Comparison of ENCODE assay signal across 25 mouse cellular contexts in the genomic region with DNA sequence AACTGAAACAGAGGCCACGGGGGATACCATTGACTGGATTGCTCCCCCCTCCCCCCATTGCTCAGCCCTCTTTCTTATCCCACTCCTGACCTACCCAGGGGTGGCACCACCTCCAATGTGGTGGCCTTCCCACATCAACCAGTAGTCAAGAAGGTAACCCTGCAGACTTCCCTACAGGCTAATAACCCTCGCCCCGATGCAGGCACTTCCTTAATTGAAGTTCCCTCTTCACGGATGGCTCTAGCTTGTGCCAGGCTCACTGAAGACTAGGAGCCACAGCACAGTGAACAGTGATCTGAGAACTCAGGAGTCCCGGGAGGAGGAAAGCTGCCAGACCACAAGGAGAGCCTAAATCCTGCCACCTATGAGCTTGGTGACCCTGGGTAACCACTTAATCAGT. TPM values are rescaled to one million over a fixed set of nuclear protein-coding genes. Genes with fewer than 3 reads are reported as not detected.
DNase-seq lines count a peak whose midpoint lies in the region; ATAC-seq and TF ChIP-seq lines count a peak whose summit lies in the region.
"Had no signal": no experiment of that assay in that cellular context is flagged by ENCODE, and none has a peak within 500 bp of the region (broad histone marks: within the 10 kb centered on the region; RNA-seq: fewer than 3 reads in every experiment).

No protein-coding gene starts in this region.

- no peak overlapping the region for H3K4me2 ChIP-seq in forebrain, embryonic 12.5 days
- H3K4me2 ChIP-seq: embryonic facial prominence, embryonic 12.5 days; embryonic facial prominence, embryonic 15.5 days; forebrain, embryonic 15.5 days; heart, embryonic 13.5 days; hindbrain, embryonic 13.5 days had no signal

- no peaks in the 10 kb centered on the region for H3K36me3 ChIP-seq in forebrain, embryonic 12.5 days (replicated peaks)
- H3K36me3 ChIP-seq: embryonic facial prominence, embryonic 12.5 days; embryonic facial prominence, embryonic 15.5 days; forebrain, embryonic 15.5 days; heart, embryonic 10.5 days; heart, embryonic 13.5 days; hindbrain, embryonic 10.5 days; hindbrain, embryonic 13.5 days had no signal

- peaks cover 56% of the 10 kb centered on the region for H3K4me1 ChIP-seq in cerebellum, adult 2 months (ENCODE audit: control insufficient read depth, insufficient read depth, low read length)
- no peaks in the 10 kb centered on the region for H3K4me1 ChIP-seq in forebrain, embryonic 12.5 days
- H3K4me1 ChIP-seq: embryonic facial prominence, embryonic 12.5 days; embryonic facial prominence, embryonic 15.5 days; forebrain, embryonic 15.5 days; heart, embryonic 10.5 days; heart, embryonic 13.5 days; hindbrain, embryonic 10.5 days had no signal

- H3K27me3 ChIP-seq in cerebellum, adult 2 months (ENCODE audit: control insufficient read depth, insufficient read depth, low read length) = no peaks in the 10 kb centered on the region
- H3K27me3 ChIP-seq in forebrain, embryonic 12.5 days = no peaks in the 10 kb centered on the region
- H3K27me3 ChIP-seq: embryonic facial prominence, embryonic 12.5 days; embryonic facial prominence, embryonic 15.5 days; forebrain, embryonic 15.5 days; hindbrain, embryonic 13.5 days had no signal

- no peaks in the 10 kb centered on the region for H3K9me3 ChIP-seq in forebrain, embryonic 12.5 days
- H3K9me3 ChIP-seq: embryonic facial prominence, embryonic 12.5 days; embryonic facial prominence, embryonic 15.5 days; forebrain, embryonic 15.5 days; heart, embryonic 10.5 days; heart, embryonic 13.5 days; hindbrain, embryonic 10.5 days; hindbrain, embryonic 13.5 days had no signal

- H3K4me3 ChIP-seq in cerebellum, adult 2 months (replicated peaks; ENCODE audit: insufficient read depth, low read depth, low read length) = no peak overlapping the region
- H3K4me3 ChIP-seq in forebrain, embryonic 12.5 days (replicated peaks) = no peak overlapping the region
- H3K4me3 ChIP-seq: embryonic facial prominence, embryonic 12.5 days; embryonic facial prominence, embryonic 15.5 days; forebrain, embryonic 15.5 days; heart, adult 2 months; heart, embryonic 10.5 days; heart, embryonic 13.5 days; hindbrain, embryonic 10.5 days; hindbrain, embryonic 13.5 days had no signal

- no peak for TF ChIP-seq POLR2A in cerebellum, adult 2 months (IDR thresholded peaks at IDR 0.05; ENCODE audit: borderline replicate concordance, insufficient read depth, low read length)

- peak; percentile 36 to 44 for DNase-seq in cerebellum, adult 2 months
- DNase-seq in cerebellum, postnatal 25 days = no peak
- no peak for DNase-seq in spleen, postnatal 14 days (ENCODE audit: low spot score in 2 of 2)
- no peak for DNase-seq in neural tube, embryonic 10.5 days (ENCODE audit: extremely low spot score, low spot score)
- DNase-seq: adrenal gland, adult 8-10 months; adrenal gland, postnatal 25 days; cerebellum, adult 11-12 months; cerebellum, adult 9-11 months; gastrocnemius, postnatal 25 days; heart, adult 2 months; heart, postnatal 14 days had no signal

- no peak overlapping the region for H3K9ac ChIP-seq in forebrain, embryonic 12.5 days
- H3K9ac ChIP-seq: embryonic facial prominence, embryonic 12.5 days; embryonic facial prominence, embryonic 15.5 days; forebrain, embryonic 15.5 days; heart, embryonic 13.5 days; hindbrain, embryonic 13.5 days had no signal

- peak; percentile 65; the same call in 1 of the 2 replicates for ATAC-seq in common myeloid progenitor, adult 5-6 weeks (replicated peaks; ENCODE audit: low read depth, poor library complexity, severe bottlenecking)
- ATAC-seq in megakaryocyte, adult 5-6 weeks (ENCODE audit: poor library complexity, severe bottlenecking) = peak; percentile 40
- ATAC-seq in forebrain, embryonic 12.5 days (ENCODE audit: low FRiP score) = no peak
- ATAC-seq: forebrain, embryonic 15.5 days; hindbrain, embryonic 16.5 days; intestine, embryonic 16.5 days had no signal

- WGBS in cerebellum, adult 2 months = 32% methylated on average over 5 of the region's 5 CpGs
- WGBS in forebrain, embryonic 12.5 days = 75% methylated on average over 5 of the region's 5 CpGs

- H3K27ac ChIP-seq in cerebellum, adult 2 months (ENCODE audit: insufficient read depth, low read length) = peak overlapping the region; percentile 78
- H3K27ac ChIP-seq in forebrain, embryonic 12.5 days = no peak overlapping the region
- H3K27ac ChIP-seq: embryonic facial prominence, embryonic 12.5 days; embryonic facial prominence, embryonic 15.5 days; forebrain, embryonic 15.5 days; heart, adult 2 months; heart, embryonic 10.5 days; heart, embryonic 13.5 days; hindbrain, embryonic 10.5 days; hindbrain, embryonic 13.5 days had no signal

- no peak for TF ChIP-seq CTCF in cerebellum, adult 2 months (IDR thresholded peaks at IDR 0.05; ENCODE audit: borderline replicate concordance, insufficient read depth, low read depth, low read length)

RNA-seq across cellular contexts. Expression of a gene that starts 11.8 kb away (rescaled TPM):
- 153 and 190 TPM in 2 replicates for polyA plus RNA-seq in cerebellum, adult 2 months (2012; rRNA removed)
- total RNA-seq in common myeloid progenitor, adult 5-6 weeks (2017) = 0.32 TPM in 1 of 2 replicates, not detected in the other
- not detected in 2 replicates for total RNA-seq in megakaryocyte, adult 5-6 weeks (2015)
- total RNA-seq in megakaryocyte, adult 5-6 weeks (2017) = 0.07 and 0.65 TPM in 2 replicates
- polyA plus RNA-seq in forebrain, embryonic 12.5 days (2016; fragmentation: Nextera tagmentation; extraction: Ambion mirVana) = 3.4 and 4.4 TPM in 2 replicates
- total RNA-seq: gastrocnemius, adult 8-10 months; gastrocnemius, postnatal 25 days; heart, adult 2 months had no signal
- polyA plus RNA-seq: heart, adult 2 months; heart, embryonic 10.5 days had no signal

RNA-seq across cellular contexts. Expression of a gene that starts 32.3 kb away (rescaled TPM):
- polyA plus RNA-seq in cerebellum, adult 2 months (2012; rRNA removed) = 72.8 and 81.5 TPM in 2 replicates
- total RNA-seq in common myeloid progenitor, adult 5-6 weeks (2017) = 12.5 and 15.3 TPM in 2 replicates
- 14.4 and 17.5 TPM in 2 replicates for total RNA-seq in megakaryocyte, adult 5-6 weeks (2015)
- 12.5 and 14.9 TPM in 2 replicates for total RNA-seq in megakaryocyte, adult 5-6 weeks (2017)
- 12.0 and 13.4 TPM in 2 replicates for polyA plus RNA-seq in forebrain, embryonic 12.5 days (2016; fragmentation: Nextera tagmentation; extraction: Ambion mirVana)

RNA-seq across cellular contexts. Expression of a gene that starts 36.0 kb away (rescaled TPM):
- polyA plus RNA-seq in cerebellum, adult 2 months (2012; rRNA removed) = 1.9 TPM in 2 replicates
- 0.39 and 3.4 TPM in 2 replicates for total RNA-seq in common myeloid progenitor, adult 5-6 weeks (2017)
- total RNA-seq in megakaryocyte, adult 5-6 weeks (2015) = 0.83 TPM in 1 of 2 replicates, not detected in the other
- not detected in 2 replicates for total RNA-seq in megakaryocyte, adult 5-6 weeks (2017)
- 1.4 and 2.6 TPM in 2 replicates for polyA plus RNA-seq in forebrain, embryonic 12.5 days (2016; fragmentation: Nextera tagmentation; extraction: Ambion mirVana)

RNA-seq across cellular contexts. Expression of a gene that starts 39.8 kb away (rescaled TPM):
- polyA plus RNA-seq in cerebellum, adult 2 months (2012; rRNA removed) = 84.9 and 86.4 TPM in 2 replicates
- 49.4 and 83.3 TPM in 2 replicates for total RNA-seq in common myeloid progenitor, adult 5-6 weeks (2017)
- total RNA-seq in megakaryocyte, adult 5-6 weeks (2015) = 154 and 164 TPM in 2 replicates
- 31.6 and 60.8 TPM in 2 replicates for total RNA-seq in megakaryocyte, adult 5-6 weeks (2017)
- 159 and 160 TPM in 2 replicates for polyA plus RNA-seq in forebrain, embryonic 12.5 days (2016; fragmentation: Nextera tagmentation; extraction: Ambion mirVana)

RNA-seq across cellular contexts. Expression of a gene that starts 47.7 kb away (rescaled TPM):
- not detected in 2 replicates for polyA plus RNA-seq in cerebellum, adult 2 months (2012; rRNA removed)
- total RNA-seq in common myeloid progenitor, adult 5-6 weeks (2017) = not detected in 2 replicates
- total RNA-seq in megakaryocyte, adult 5-6 weeks (2015) = not detected in 2 replicates
- total RNA-seq in megakaryocyte, adult 5-6 weeks (2017) = not detected in 2 replicates
- 0.50 and 0.68 TPM in 2 replicates for polyA plus RNA-seq in forebrain, embryonic 12.5 days (2016; fragmentation: Nextera tagmentation; extraction: Ambion mirVana)
- total RNA-seq: gastrocnemius, adult 8-10 months; gastrocnemius, postnatal 25 days; heart, adult 2 months; heart, postnatal 14 days had no signal
- polyA plus RNA-seq: gonadal fat pad, adult 2 months; heart, adult 2 months had no signal

Comparison
In these comparisons a context has a peak if more than half of its experiments do, and no peak if none do; other contexts are left out.
1. DNase-seq: peak in cerebellum, adult 2 months (2 of 2); none in cerebellum, postnatal 25 days (0 of 2), spleen, postnatal 14 days (0 of 2) and neural tube, embryonic 10.5 days (single experiment).